Mouse (Mus musculus): ENCODE results near the gene Muc16. TPM values are rescaled to one million over a fixed set of nuclear protein-coding genes. Genes with fewer than 3 reads are reported as not detected.

Muc16 gene
- not detected for total RNA-seq (2021)
- long read RNA-seq, experiment 1 = 0 reads
- long read RNA-seq, experiment 2, partial matches to known transcripts = 0 of 1 reads
- long read RNA-seq, experiment 2, other reads (novel, unspliced or antisense) = 1 of 1 reads

DNA sequence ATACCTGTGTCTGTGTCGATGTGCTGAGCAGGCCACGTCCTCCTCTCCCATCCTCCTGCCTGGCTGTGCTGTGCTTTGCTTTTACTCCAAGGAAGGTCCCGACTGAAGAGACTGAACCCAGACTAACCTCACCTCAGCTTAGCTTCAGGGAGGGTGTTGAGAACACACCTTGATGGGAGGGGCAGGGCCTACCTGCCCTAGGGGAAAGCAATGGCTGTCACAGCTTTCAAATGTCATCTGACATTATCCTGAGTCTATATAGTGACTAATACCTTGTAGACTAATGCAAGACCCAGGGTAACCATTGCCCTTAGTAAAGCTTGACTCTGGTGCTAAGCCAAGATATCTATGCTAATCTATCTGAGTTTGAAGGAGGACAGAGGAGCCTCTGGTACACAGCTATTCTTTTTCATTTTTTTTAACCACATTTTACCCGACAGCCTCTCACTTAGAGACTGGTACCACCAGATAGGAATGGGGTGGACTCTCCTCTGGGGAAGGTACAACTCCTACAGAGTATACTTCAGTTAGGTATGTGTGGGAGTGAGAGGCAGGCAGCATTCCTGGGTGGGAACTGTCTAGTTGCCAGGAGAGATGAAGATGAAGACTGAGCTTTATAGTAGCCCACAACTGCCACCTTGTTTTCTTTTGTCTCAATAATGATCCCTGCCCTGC, at the start of gene Muc16:
TSS of gene Muc16 (minus strand) at position 51 of the 675 bp plus-strand sequence.
- no peak for DNase-seq (ENCODE audit: low spot score in 2 of 2)

- DNase-seq (ENCODE audit: low spot score in 2 of 2) = no peak
Observed at GRCm38 (mm10) chr9:18722712-18723099, 48.4 kb upstream of the Muc16 start.

DNA sequence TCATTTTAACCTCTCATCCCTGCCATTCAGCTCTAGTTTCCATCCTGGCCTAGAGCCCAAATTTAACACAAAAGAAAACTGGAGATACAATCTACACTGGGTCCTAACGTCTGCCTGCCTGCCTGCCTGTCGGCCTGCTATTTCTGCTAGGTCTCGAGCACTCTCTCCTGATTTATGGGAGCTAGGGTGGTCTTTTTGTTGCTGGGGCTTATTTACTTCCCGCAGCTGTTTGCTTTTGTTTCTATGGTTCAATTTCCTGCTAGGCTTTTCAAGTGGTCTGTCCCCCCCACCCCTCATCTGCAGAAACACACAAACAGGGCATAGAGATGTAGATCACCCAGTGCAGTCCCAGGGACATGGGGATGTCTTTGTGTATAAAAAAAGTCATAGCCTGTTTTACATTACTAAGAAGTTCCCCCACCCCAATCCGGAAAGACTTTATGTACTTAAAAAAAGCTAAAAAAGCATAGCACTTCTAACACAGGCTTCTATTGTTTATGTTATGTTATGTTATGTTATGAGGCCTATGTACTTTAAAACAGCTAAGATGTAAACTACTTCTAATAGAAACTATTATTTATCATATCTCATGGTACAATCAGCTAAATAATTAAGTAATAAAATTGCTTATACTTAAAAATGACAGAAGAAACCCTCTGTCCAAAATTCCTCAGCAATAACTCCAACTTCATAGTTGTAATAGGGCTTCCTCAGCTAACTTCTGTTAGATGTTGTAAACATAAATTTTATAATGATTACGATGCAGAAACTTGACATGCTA, 47.8 kb upstream of the Muc16 start:
- no peak for DNase-seq (ENCODE audit: low spot score in 2 of 2)

- no peak for DNase-seq (ENCODE audit: low spot score in 2 of 2)
Observed at GRCm38 (mm10) chr9:18721011-18721410, 46.7 kb upstream of the Muc16 start.

GRCm38 (mm10) chr9:18705628-18706027, 31.3 kb upstream of the Muc16 start:
- no peak for DNase-seq (ENCODE audit: low spot score in 2 of 2)

GRCm38 (mm10) chr9:18598366-18598765, 76.0 kb downstream of the Muc16 start:
- DNase-seq (ENCODE audit: low spot score in 2 of 2) = no peak

GRCm38 (mm10) chr9:18508098-18508497, 166.2 kb downstream of the Muc16 start:
- peak; percentile 14 to 34 for DNase-seq (ENCODE audit: low spot score in 2 of 2)

- DNase-seq (ENCODE audit: low spot score in 2 of 2) = no peak
Observed at GRCm38 (mm10) chr9:18478168-18478567, 196.2 kb downstream of the Muc16 start, which contains the start of the genes Zfp558 and Mbd3l1. TSS of gene Zfp558 (minus strand) at chr9:18478268. TSS of gene Mbd3l1 (plus strand) at chr9:18478359.

DNA sequence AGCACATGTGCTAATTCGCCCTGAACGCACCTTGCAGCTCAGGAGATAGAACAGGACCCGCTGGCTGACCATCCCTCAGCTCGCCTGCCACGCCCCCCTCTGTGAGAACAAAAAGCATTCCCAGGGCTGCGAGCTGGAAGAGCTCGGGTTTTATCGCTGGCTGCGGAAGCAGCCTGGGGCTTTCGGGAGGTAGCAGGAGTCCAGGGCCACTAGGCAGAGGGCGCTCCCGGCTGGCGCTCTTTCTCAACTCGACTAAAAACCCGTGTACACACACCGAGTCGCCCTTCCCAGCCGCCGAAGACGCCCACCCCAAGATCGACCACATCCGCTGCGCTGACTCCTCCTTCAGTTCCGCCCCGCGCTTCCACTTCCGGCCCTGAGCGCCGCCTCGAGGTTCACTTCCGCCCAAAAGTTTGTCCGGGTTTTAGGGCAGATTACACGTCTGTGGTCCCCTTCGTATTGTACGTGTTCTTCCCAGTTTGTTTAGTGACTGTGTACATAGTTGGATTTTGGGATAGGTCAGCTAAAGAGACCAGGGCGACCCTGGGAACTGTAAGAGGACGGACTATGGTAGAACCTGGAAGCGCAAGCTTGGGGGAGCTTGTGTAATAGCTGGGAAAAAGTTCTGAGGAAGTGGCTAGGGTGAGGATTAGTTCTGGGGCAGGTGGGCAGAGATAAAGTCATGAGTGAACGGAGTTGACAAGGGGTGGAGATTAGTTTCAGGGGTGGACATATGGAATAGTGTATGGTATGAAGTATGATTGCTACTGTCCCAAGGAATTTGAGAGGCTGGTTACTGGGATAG, 200.8 kb downstream of the Muc16 start:
- peak; percentile 67 to 69 for DNase-seq (ENCODE audit: low spot score in 2 of 2)

DNA sequence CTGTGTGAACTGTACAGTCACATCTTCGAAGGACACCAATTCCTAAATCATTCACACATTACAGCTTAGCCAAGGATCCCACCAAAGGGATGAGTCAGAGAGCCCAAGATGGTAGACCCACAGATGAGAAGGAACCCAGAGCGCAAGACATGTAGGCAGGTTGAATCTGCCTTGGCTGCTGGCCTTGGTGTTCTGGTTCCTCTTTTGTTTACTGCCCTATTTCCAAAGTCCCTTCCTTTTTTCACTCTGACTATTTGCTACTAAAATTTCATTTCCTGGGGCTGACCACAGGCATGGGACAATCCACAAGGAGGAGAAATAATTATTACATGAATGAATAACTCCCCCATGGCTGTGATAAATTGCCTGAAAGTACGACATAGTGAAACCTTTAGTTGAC, 206.3 kb downstream of the Muc16 start:
- no peak for DNase-seq (ENCODE audit: low spot score in 2 of 2)

- no peak for DNase-seq (ENCODE audit: low spot score in 2 of 2)
Observed at GRCm38 (mm10) chr9:18467350-18467749, 207.0 kb downstream of the Muc16 start.

DNA sequence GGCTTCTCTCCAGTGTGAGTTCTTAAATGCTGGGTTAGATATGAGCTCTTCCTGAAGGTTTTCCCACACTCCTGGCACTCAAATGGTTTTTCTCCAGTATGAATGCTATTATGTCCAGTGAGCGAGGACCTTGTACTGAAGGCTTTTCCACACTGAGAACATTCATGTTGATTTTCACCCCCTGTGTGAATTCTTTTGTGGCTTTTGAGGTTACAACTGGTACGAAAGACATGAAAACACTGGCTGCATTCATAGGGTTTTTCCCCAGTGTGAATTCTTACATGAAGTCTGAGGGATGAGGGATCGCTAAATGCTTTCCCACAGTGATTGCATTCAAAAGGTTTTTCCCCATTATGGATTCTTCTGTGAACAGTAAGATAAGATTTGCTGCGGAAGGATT, 217.8 kb downstream of the Muc16 start:
- DNase-seq (ENCODE audit: low spot score in 2 of 2) = no peak

Small RNA genes within 50 kb of the gene (microRNA-seq; reads per million reads assigned to microRNA genes)
- 0 reads per million in 2 experiments for gene Gm22854

Other genes with a start within 250 kb of the Muc16 start
- not detected for gene Mbd3l2, start 243.9 kb downstream of the Muc16 start, total RNA-seq (2021)
- gene Zfp558, start 196.3 kb downstream of the Muc16 start, total RNA-seq (2021) = 1 to 10 TPM; 3.5 to 3.8 TPM
- not detected for gene Mbd3l1, start 196.2 kb downstream of the Muc16 start, total RNA-seq (2021)
- gene Olfr24, start 89.5 kb upstream of the Muc16 start, total RNA-seq (2021) = not detected
- gene Olfr828, start 145.0 kb upstream of the Muc16 start, total RNA-seq (2021) = not detected
- gene Olfr829, start 180.4 kb upstream of the Muc16 start, total RNA-seq (2021) = not detected
- not detected for gene Olfr830, start 200.2 kb upstream of the Muc16 start, total RNA-seq (2021)